Mouse (Mus musculus) c-Kit-positive CD71-negative TER-119-negative erythroid progenitor cells, embryonic 14.5 days (primary cell): Measurements from ENCODE around the gene Lemd1.
A peak's percentile ranks its signal among the peaks of the same experiment; 100 is the strongest.
"Not testable (repeated sequence)": the region's sequence is repeated elsewhere in the genome, so short reads cannot be mapped to it uniquely, and the experiment has no call there.

ENCODE experiments used
- DNase-seq: peaks from one replicate; pipeline ENCODE4 v3.0.0-alpha.2; 2013; ENCODE audit warnings: low read depth

Lemd1 gene

GRCm38 (mm10) chr1:132191093-132191785, at the start of gene Lemd1, which contains the start of gene AC124108.1:
Gene Lemd1, plus strand, starts transcription at chr1:132191431.
Gene AC124108.1, plus strand, starts transcription at chr1:132191457.
- no peak for DNase-seq

- DNase-seq: no peak
Measured at GRCm38 (mm10) chr1:132141753-132142152, 49.5 kb upstream of the Lemd1 start.

- no peak for DNase-seq
Measured at GRCm38 (mm10) chr1:132143079-132143478, 48.2 kb upstream of the Lemd1 start.

- no peak for DNase-seq
Measured at GRCm38 (mm10) chr1:132143730-132144129, 47.5 kb upstream of the Lemd1 start.

GRCm38 (mm10) chr1:132144223-132144622, 47.0 kb upstream of the Lemd1 start:
- no peak for DNase-seq

GRCm38 (mm10) chr1:132144837-132145236, 46.4 kb upstream of the Lemd1 start:
- DNase-seq: no peak

GRCm38 (mm10) chr1:132145973-132146685, 45.1 kb upstream of the Lemd1 start:
- DNase-seq: no peak

- no peak for DNase-seq
Measured at GRCm38 (mm10) chr1:132149410-132149809, 41.8 kb upstream of the Lemd1 start.

GRCm38 (mm10) chr1:132150171-132150570, 41.1 kb upstream of the Lemd1 start:
- DNase-seq: no peak

- no peak for DNase-seq
Measured at GRCm38 (mm10) chr1:132150817-132151601, 40.2 kb upstream of the Lemd1 start.

GRCm38 (mm10) chr1:132151908-132152307, 39.3 kb upstream of the Lemd1 start:
- no peak for DNase-seq

GRCm38 (mm10) chr1:132153086-132153690, 38.0 kb upstream of the Lemd1 start:
- no peak for DNase-seq

GRCm38 (mm10) chr1:132153691-132154090, 37.5 kb upstream of the Lemd1 start:
- DNase-seq: no peak

GRCm38 (mm10) chr1:132155737-132156136, 35.5 kb upstream of the Lemd1 start:
- peak; percentile 93 for DNase-seq

- peak; percentile 44 for DNase-seq
Measured at GRCm38 (mm10) chr1:132157016-132157781, 34.0 kb upstream of the Lemd1 start.

GRCm38 (mm10) chr1:132157808-132158207, 33.4 kb upstream of the Lemd1 start:
- DNase-seq: no peak

GRCm38 (mm10) chr1:132158741-132159140, 32.5 kb upstream of the Lemd1 start:
- DNase-seq: no peak

- DNase-seq: no peak
Measured at GRCm38 (mm10) chr1:132159681-132160080, 31.6 kb upstream of the Lemd1 start.

- no peak for DNase-seq
Measured at GRCm38 (mm10) chr1:132161211-132161880, 29.9 kb upstream of the Lemd1 start.

GRCm38 (mm10) chr1:132162618-132163017, 28.6 kb upstream of the Lemd1 start:
- not testable (repeated sequence) for DNase-seq
